Mouse (Mus musculus) embryonic facial prominence, embryonic 13.5 days (tissue): ENCODE measurements around the gene Tspan11. TPM values are rescaled to one million over a fixed set of nuclear protein-coding genes. Genes with fewer than 3 reads are reported as not detected.
A peak's percentile ranks its signal among the peaks of the same experiment; 100 is the strongest.

ENCODE experiments used
- ATAC-seq: fragments of 200-750 bp; cut with Nextera tagmentation; 2 replicates; pipeline ENCODE4 v1.8.0; 2017; ENCODE audit warnings: low read depth; ENCODE audit not compliant: insufficient number of reproducible peaks, insufficient read depth, low FRiP score, low TSS enrichment
- H3K27ac ChIP-seq: fragments of 300-500 bp; sonication (generic); 2 replicates; pipeline ENCODE4 v1.5.1; 2015; ENCODE audit warnings: moderate library complexity, mild to moderate bottlenecking, inconsistent platforms
- H3K27me3 ChIP-seq: fragments of 300-500 bp; sonication (generic); 2 replicates; pipeline ENCODE4 v1.6.1; 2015; ENCODE audit warnings: mild to moderate bottlenecking, inconsistent platforms
- H3K36me3 ChIP-seq: fragments of 300-500 bp; sonication (generic); 2 replicates; pipeline ENCODE4 v1.6.1; 2015; ENCODE audit warnings: mild to moderate bottlenecking, inconsistent platforms
- H3K4me1 ChIP-seq: fragments of 300-500 bp; sonication (generic); 2 replicates; pipeline ENCODE4 v1.6.1; 2015; ENCODE audit warnings: inconsistent platforms
- H3K4me2 ChIP-seq: fragments of 300-500 bp; sonication (generic); 2 replicates; pipeline ENCODE4 v1.6.1; 2015; ENCODE audit warnings: moderate library complexity, mild to moderate bottlenecking, inconsistent platforms
- H3K4me3 ChIP-seq: fragments of 300-500 bp; sonication (generic); 2 replicates; pipeline ENCODE4 v1.5.1; 2015; ENCODE audit warnings: mild to moderate bottlenecking, inconsistent platforms
- H3K9ac ChIP-seq: fragments of 300-500 bp; sonication (generic); 2 replicates; pipeline ENCODE4 v1.6.1; 2015; ENCODE audit warnings: mild to moderate bottlenecking, inconsistent platforms
- H3K9me3 ChIP-seq: fragments of 300-500 bp; sonication (generic); 2 replicates; pipeline ENCODE4 v1.6.1; 2016; ENCODE audit warnings: inconsistent platforms
- whole genome bisulfite sequencing: fragments of 180-500 bp; shearing (Covaris S2); methylation state at CpG from one replicate; pipeline ENCODE4 v1.1.7; 2015; ENCODE audit warnings: mixed read lengths; 5-methylcytosine and 5-hydroxymethylcytosine counted together
- polyA plus RNA-seq: library from polyadenylated mRNA; unstranded; fragments of >200 nt; fragmentation: Nextera tagmentation; extraction: Ambion mirVana; gene quantifications from 2 replicates; pipeline ENCODE4 v1.2.1, GENCODE M21; 2015

Gene Tspan11
- polyA plus RNA-seq, 1 experiment from 2014 or later, result 30.3 TPM

DNA sequence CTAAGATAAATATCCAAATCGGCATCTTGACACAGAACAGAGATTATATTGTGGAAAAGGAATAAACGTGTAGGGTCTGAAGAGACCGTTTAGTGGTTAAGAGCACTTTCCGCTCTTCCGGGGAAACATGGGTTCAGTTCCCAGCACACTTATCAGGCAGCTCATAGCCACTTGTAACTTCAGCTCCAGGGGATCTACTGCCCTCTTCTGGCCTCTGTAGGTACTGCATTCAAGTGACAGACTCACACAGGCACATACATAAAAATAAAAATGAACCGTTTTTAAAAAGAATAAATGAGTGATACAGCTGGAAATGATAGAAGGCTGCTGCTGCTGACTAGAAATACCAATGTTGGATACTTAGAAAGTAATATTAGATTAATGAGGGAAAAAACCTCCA, 7.9 kb upstream of the Tspan11 start:
- H3K4me3 ChIP-seq, result no peak overlapping the region
- H3K9ac ChIP-seq, result no peak overlapping the region
- no peak overlapping the region for H3K27ac ChIP-seq
- H3K9me3 ChIP-seq, result peaks cover 8% of the 10 kb centered on the region
- no peaks in the 10 kb centered on the region for H3K36me3 ChIP-seq
- ATAC-seq, result no peak
- H3K27me3 ChIP-seq, result no peaks in the 10 kb centered on the region
- peaks cover 31% of the 10 kb centered on the region for H3K4me1 ChIP-seq
- H3K4me2 ChIP-seq, result no peak overlapping the region
- WGBS, result 87% methylated on average over 6 of the region's 6 CpGs

DNA sequence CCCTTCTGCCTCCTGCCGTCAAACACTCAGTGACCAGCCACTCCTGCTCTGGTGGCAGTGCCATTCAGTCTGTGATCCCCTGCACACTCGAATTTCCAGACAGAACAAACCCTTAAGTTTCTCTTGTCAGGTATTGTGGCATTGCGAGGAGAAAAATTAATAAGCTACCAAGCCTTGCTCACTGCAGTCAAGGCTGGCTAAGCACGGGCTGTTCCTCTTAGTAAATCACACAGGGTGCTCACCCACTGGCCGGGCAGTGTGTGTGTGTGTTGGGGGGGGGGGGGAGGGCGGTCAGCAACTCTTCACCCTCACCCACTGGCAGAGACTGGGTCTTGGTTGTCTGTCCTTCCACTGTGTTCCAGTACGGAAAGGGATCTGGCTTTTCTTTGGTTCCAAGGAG, 473 bp upstream of the Tspan11 start:
- Histone ChIP-seq H3K27me3 (no peaks in the 10 kb centered on the region), H3K4me3 (peak overlapping the region; percentile 62), H3K27ac (peak overlapping the region; percentile 89), H3K9ac (peak overlapping the region; percentile 89), H3K9me3 (no peaks in the 10 kb centered on the region), H3K4me1 (peaks cover 36% of the 10 kb centered on the region), H3K36me3 (0 out of 2 replicates have a peak, but pooled peaks cover 3% of the 10 kb centered on the region), H3K4me2 (peak overlapping the region; percentile 81)
- 15% methylated on average over 7 of the region's 7 CpGs for WGBS
- ATAC-seq, result peak; percentile 63; the same call in 1 of the 2 replicates

DNA sequence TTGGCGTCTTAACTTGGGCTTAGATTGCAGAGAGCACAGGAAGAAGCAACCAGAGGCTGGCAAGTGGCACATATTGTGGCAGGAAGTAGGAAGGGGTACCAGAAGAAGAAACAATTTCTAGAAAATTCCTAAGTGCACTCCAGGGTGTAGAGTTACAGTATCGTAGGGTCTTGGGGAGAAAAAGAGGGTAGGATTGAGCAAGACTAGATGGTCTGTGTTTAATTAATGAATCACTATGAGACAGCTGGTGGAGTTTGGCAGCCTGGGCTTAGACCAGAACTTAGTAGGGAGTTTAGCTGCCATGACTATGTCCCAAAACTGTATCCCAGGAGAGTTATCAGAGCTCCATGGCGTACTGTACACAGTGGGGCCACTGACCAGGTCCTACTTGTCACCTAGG, 1.2 kb downstream of the Tspan11 start:
- no peaks in the 10 kb centered on the region for H3K9me3 ChIP-seq
- H3K27ac ChIP-seq, result peak overlapping the region; percentile 89
- H3K4me3 ChIP-seq, result peak overlapping the region; percentile 62
- H3K4me1 ChIP-seq, result peaks cover 38% of the 10 kb centered on the region
- ATAC-seq, result no peak
- H3K27me3 ChIP-seq, result no peaks in the 10 kb centered on the region
- WGBS, result 46% methylated on average over 3 of the region's 3 CpGs
- H3K9ac ChIP-seq, result peak overlapping the region; percentile 89
- peak overlapping the region; percentile 81 for H3K4me2 ChIP-seq
- 0 out of 2 replicates have a peak, but pooled peaks cover 7% of the 10 kb centered on the region for H3K36me3 ChIP-seq

- no peaks in the 10 kb centered on the region for H3K27me3 ChIP-seq
- no peak overlapping the region for H3K4me3 ChIP-seq
- ATAC-seq, result no peak
- WGBS, result 40% methylated on average over 6 of the region's 6 CpGs
- no peaks in the 10 kb centered on the region for H3K9me3 ChIP-seq
- no peak overlapping the region for H3K4me2 ChIP-seq
- H3K36me3 ChIP-seq, result peaks cover 31% of the 10 kb centered on the region
- H3K4me1 ChIP-seq, result peaks cover 27% of the 10 kb centered on the region
- no peak overlapping the region for H3K27ac ChIP-seq
- no peak overlapping the region for H3K9ac ChIP-seq
These were observed 6.2 kb downstream of the Tspan11 start for GRCm38 (mm10) chr6:127893611-127894010.

- H3K9ac ChIP-seq, result 0 out of 2 replicates have a peak overlapping the region, but pooled peaks have one; percentile 6
- H3K4me3 ChIP-seq, result no peak overlapping the region
- ATAC-seq, result no peak
- peaks cover 28% of the 10 kb centered on the region for H3K36me3 ChIP-seq
- H3K4me1 ChIP-seq, result peaks cover 13% of the 10 kb centered on the region
- WGBS, result 29% methylated on average over 6 of the region's 6 CpGs
- no peak overlapping the region for H3K4me2 ChIP-seq
- no peak overlapping the region for H3K27ac ChIP-seq
- H3K27me3 ChIP-seq, result no peaks in the 10 kb centered on the region
- no peaks in the 10 kb centered on the region for H3K9me3 ChIP-seq
These were observed 7.6 kb downstream of the Tspan11 start for GRCm38 (mm10) chr6:127894999-127895398.

GRCm38 (mm10) chr6:127896425-127896824, 9.0 kb downstream of the Tspan11 start:
- WGBS, result 90% methylated on average over 3 of the region's 3 CpGs
- H3K9me3 ChIP-seq, result no peaks in the 10 kb centered on the region
- 0 out of 2 replicates have a peak, but pooled peaks cover 9% of the 10 kb centered on the region for H3K4me1 ChIP-seq
- H3K36me3 ChIP-seq, result peaks cover 38% of the 10 kb centered on the region
- no peak overlapping the region for H3K4me2 ChIP-seq
- H3K27me3 ChIP-seq, result no peaks in the 10 kb centered on the region
- no peak for ATAC-seq
- no peak overlapping the region for H3K27ac ChIP-seq
- no peak overlapping the region for H3K9ac ChIP-seq
- no peak overlapping the region for H3K4me3 ChIP-seq

DNA sequence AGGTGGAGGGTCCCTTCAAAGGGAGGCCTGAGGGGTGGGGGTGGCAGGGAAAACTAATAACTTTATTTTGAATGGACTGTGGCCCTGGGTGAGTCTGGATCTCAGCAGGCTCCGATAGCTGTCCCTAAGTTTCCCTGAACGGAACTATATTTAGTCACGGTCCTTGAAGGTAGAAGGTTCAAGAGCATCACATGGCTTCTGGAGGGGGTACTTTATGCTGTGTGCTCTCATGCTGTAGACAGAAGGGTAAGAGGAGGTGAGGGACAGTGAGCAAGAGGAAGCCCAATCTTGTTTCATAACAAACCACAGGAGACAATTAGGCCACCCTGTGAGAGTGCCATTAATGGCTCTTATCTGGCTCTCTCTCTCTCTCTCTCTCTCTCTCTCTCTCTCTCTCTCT, 10.0 kb downstream of the Tspan11 start:
- 92% methylated on average over 3 of the region's 3 CpGs for WGBS
- Histone ChIP-seq H3K4me1 (0 out of 2 replicates have a peak, but pooled peaks cover 9% of the 10 kb centered on the region), H3K36me3 (peaks cover 35% of the 10 kb centered on the region), H3K9ac (no peak overlapping the region), H3K9me3 (no peaks in the 10 kb centered on the region), H3K4me2 (no peak overlapping the region), H3K27ac (no peak overlapping the region), H3K27me3 (no peaks in the 10 kb centered on the region), H3K4me3 (no peak overlapping the region)
- no peak for ATAC-seq

- no peaks in the 10 kb centered on the region for H3K27me3 ChIP-seq
- no peaks in the 10 kb centered on the region for H3K9me3 ChIP-seq
- WGBS, result 85% methylated on average over 6 of the region's 6 CpGs
- no peak overlapping the region for H3K4me2 ChIP-seq
- no peak for ATAC-seq
- no peak overlapping the region for H3K4me3 ChIP-seq
- H3K9ac ChIP-seq, result no peak overlapping the region
- peaks cover 44% of the 10 kb centered on the region for H3K36me3 ChIP-seq
- no peak overlapping the region for H3K27ac ChIP-seq
- H3K4me1 ChIP-seq, result no peaks in the 10 kb centered on the region
These were observed 12.7 kb downstream of the Tspan11 start for GRCm38 (mm10) chr6:127900062-127900461.

GRCm38 (mm10) chr6:127901261-127901660, 13.9 kb downstream of the Tspan11 start:
- no peaks in the 10 kb centered on the region for H3K4me1 ChIP-seq
- no peak for ATAC-seq
- H3K9me3 ChIP-seq, result no peaks in the 10 kb centered on the region
- no peak overlapping the region for H3K4me3 ChIP-seq
- no peaks in the 10 kb centered on the region for H3K27me3 ChIP-seq
- peaks cover 48% of the 10 kb centered on the region for H3K36me3 ChIP-seq
- no peak overlapping the region for H3K9ac ChIP-seq
- H3K27ac ChIP-seq, result no peak overlapping the region
- H3K4me2 ChIP-seq, result no peak overlapping the region
- 73% methylated on average over 3 of the region's 3 CpGs for WGBS

DNA sequence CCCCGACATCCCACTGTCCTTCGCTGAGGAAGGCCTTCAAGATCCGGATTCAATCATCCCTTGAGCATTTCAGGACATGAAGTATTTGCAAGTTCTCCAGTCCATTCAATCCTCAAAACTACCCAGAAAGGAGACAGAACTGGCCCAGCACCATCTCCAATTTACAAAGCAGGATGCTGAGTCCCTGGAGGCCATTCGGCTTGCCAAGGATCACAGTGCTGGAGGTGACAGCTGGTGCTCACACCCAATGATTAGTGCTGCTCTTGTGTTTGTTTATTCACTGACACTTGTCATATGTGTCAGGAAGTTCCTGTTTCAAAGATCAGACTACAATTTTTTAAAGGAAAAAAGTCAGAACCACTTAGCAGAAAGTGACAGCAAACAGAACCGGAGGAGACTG, 14.3 kb downstream of the Tspan11 start:
- peaks cover 53% of the 10 kb centered on the region for H3K36me3 ChIP-seq
- H3K4me2 ChIP-seq, result no peak overlapping the region
- no peak for ATAC-seq
- no peaks in the 10 kb centered on the region for H3K9me3 ChIP-seq
- no peak overlapping the region for H3K9ac ChIP-seq
- 85% methylated on average over 5 of the region's 5 CpGs for WGBS
- H3K4me3 ChIP-seq, result no peak overlapping the region
- no peaks in the 10 kb centered on the region for H3K27me3 ChIP-seq
- H3K4me1 ChIP-seq, result no peaks in the 10 kb centered on the region
- H3K27ac ChIP-seq, result no peak overlapping the region

DNA sequence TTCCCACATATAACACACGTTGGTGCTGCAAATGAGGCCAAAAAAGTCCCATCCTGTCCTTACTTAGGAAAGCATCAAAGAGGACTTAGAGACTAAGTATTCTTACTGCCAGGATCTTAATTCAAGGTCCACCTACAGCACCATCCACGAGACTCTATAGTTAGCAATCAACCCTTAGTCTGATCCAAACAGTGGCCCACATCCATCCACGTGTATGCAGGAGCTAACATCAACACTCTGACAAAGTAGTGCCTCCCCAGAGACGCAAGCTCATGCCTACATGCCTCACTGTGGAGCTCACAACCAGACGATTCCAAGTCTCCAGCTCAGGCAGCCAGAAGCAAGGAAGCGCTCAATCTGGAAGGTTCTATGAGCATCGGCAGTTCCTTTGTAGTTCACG, 15.2 kb downstream of the Tspan11 start:
- Histone ChIP-seq H3K4me3 (no peak overlapping the region), H3K4me2 (no peak overlapping the region), H3K36me3 (peaks cover 59% of the 10 kb centered on the region), H3K9me3 (no peaks in the 10 kb centered on the region), H3K27ac (no peak overlapping the region), H3K4me1 (no peaks in the 10 kb centered on the region), H3K9ac (no peak overlapping the region), H3K27me3 (no peaks in the 10 kb centered on the region)
- ATAC-seq, result no peak
- 86% methylated on average over 8 of the region's 8 CpGs for WGBS

DNA sequence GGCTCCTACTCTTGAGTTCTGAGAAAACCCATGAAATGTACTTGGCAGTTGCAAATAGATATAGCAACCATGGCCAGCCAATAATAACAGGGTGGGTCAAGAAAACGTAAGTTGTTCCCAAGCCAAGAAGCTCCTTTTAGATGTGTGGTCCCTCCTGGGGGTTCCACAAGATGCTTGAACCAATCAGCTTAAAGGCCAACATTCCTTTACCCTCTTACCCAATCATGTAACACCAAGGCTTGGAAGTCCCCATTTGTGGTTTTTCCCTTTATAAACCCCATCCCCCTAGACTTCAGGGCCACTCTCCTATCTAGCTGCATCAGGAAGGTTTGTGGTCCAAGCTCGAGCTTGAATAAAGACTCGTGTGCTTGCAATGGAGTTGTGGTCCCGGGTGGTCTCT, 23.2 kb downstream of the Tspan11 start:
- ATAC-seq, result peak; percentile 57; the same call in 1 of the 2 replicates
- Histone ChIP-seq H3K36me3 (peaks cover 60% of the 10 kb centered on the region), H3K27ac (no peak overlapping the region), H3K27me3 (no peaks in the 10 kb centered on the region), H3K9me3 (0 out of 2 replicates have a peak, but pooled peaks cover under 1% of the 10 kb centered on the region), H3K4me1 (no peaks in the 10 kb centered on the region), H3K4me3 (no peak overlapping the region), H3K4me2 (no peak overlapping the region), H3K9ac (no peak overlapping the region)
- 73% methylated on average over 4 of the region's 4 CpGs for WGBS
